Mouse (Mus musculus) bone marrow, adult 2 months (tissue): Measurements from ENCODE around the gene Ctla4.

Source experiments
- CTCF ChIP-seq: fragments of 200-500 bp; IDR thresholded peaks from 2 replicates; pipeline ENCODE4 v1.5.1; 2011; ENCODE audit warnings: low read length, control low read depth; ENCODE audit not compliant: control insufficient read depth, insufficient read depth
- POLR2A ChIP-seq: fragments of 200-500 bp; IDR thresholded peaks from 2 replicates; pipeline ENCODE4 v1.6.1; 2011; ENCODE audit warnings: low read depth, mild to moderate bottlenecking, control low read depth, low read length, borderline replicate concordance; ENCODE audit not compliant: control insufficient read depth

DNA sequence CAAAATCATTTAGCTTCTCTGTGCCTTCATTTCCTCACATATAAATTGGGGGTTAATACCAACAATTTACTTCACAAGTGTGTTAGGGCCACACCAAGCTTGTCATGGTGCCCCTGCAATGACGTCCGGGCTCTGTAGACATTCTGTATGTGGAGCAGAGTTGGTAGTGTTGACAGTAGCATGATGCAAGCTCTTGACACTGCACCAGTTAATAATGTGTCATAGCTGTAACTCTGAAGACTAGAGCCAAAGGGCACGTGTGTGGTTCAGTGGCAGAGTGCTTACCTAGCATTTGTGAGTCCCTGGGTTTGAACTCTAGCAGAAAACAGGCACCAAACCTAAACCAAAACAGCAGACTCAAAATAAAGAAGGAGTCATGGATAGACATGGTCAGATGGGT, 27.0 kb upstream of the Ctla4 start:
- TF ChIP-seq CTCF, result no peak
- no peak for TF ChIP-seq POLR2A
